Mouse (Mus musculus): ENCODE measurements around the gene Ssx2ip. TPM values are rescaled to one million over a fixed set of nuclear protein-coding genes. Genes with fewer than 3 reads are reported as not detected.

Gene Ssx2ip
- polyA plus RNA-seq, 1 experiment from 2014 or later, result 18.0 TPM

DNA sequence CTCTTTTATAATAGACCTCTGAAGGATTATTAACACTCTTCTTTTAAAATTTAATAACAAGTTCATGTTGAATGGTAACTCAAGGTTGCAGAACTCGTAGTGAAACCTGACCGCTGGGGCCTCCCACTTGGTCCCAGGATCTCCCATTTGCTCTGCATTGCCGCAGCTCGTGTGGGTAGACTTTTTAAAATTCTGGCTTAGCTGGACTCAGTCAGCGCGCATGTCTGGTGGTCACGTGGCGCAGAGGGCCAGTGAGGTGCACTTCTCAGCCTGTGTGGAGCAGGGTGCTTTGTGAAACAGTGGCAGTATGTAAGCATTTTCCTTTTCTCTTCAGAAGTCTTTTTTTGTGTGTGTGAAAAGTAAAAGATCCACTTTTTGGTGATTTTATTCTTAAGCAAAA lies 38.5 kb downstream of the Ssx2ip start:
- H3K9me3 ChIP-seq, result no peaks in the 10 kb centered on the region
- no peak overlapping the region for H3K9ac ChIP-seq
- H3K4me1 ChIP-seq (replicated peaks), result no peaks in the 10 kb centered on the region
- no peak for ATAC-seq (ENCODE audit: low FRiP score, low read depth)
- no peak overlapping the region for H3K27ac ChIP-seq (replicated peaks)
- peaks cover 15% of the 10 kb centered on the region; the same call in 1 of the 2 replicates for H3K36me3 ChIP-seq
- WGBS, result 92% methylated on average over 8 of the region's 8 CpGs
- no peaks in the 10 kb centered on the region for H3K27me3 ChIP-seq
- H3K4me2 ChIP-seq, result no peak overlapping the region
- H3K4me3 ChIP-seq, result no peak overlapping the region

DNA sequence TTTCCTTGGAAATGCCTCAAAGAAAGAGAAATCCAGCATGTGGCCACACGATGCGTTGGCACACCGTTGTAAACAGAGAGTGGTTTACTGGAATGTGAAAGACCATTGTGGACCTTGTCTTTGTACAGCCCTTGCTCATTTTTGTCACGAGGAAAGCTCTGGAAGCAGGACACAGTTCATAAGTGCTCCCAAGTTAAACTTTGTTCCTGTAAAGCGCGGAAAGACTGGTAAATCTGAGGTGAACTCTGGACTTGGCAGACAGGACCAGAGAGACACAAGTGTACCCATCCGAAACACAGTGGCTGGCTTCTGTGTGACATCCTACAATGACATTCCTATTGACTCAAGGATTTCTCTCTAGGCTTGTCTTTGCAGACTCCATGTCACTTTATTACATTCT lies 38.9 kb downstream of the Ssx2ip start:
- Histone ChIP-seq H3K27ac (replicated peaks) (no peak overlapping the region), H3K4me2 (no peak overlapping the region), H3K36me3 (peaks cover 12% of the 10 kb centered on the region; the same call in 1 of the 2 replicates), H3K4me1 (replicated peaks) (no peaks in the 10 kb centered on the region), H3K9ac (no peak overlapping the region), H3K4me3 (no peak overlapping the region), H3K9me3 (no peaks in the 10 kb centered on the region), H3K27me3 (no peaks in the 10 kb centered on the region)
- no peak for ATAC-seq (ENCODE audit: low FRiP score, low read depth)
- 87% methylated on average over 7 of the region's 7 CpGs for WGBS

DNA sequence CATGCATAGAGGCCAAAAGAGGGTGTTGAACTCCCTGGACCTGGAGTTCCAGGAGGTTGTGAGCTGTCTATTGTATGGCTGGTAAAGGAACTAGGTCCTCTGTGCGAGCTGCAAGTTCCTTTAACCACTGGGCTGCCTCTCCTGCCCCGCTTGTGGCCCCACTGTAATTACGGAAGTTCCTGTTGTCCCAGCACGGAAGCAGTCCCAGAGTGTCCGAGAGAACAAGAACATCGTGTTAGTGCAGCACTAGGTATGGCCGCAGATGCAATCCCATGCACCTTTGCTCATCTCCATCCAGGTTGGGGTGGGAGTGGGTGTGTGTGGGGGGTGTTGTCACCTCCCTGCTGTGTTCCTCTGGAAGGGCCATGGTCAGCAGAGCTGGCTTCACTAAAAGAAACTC lies 40.4 kb downstream of the Ssx2ip start:
- H3K27ac ChIP-seq (replicated peaks), result no peak overlapping the region
- WGBS, result 94% methylated on average over 7 of the region's 7 CpGs
- no peak overlapping the region for H3K9ac ChIP-seq
- H3K9me3 ChIP-seq, result no peaks in the 10 kb centered on the region
- H3K4me2 ChIP-seq, result no peak overlapping the region
- H3K4me1 ChIP-seq (replicated peaks), result peaks cover 2% of the 10 kb centered on the region
- H3K4me3 ChIP-seq, result no peak overlapping the region
- ATAC-seq (ENCODE audit: low FRiP score, low read depth), result 0 out of 2 replicates have a peak, but pooled peaks have one; percentile 23
- peaks cover 9% of the 10 kb centered on the region; the same call in 1 of the 2 replicates for H3K36me3 ChIP-seq
- no peaks in the 10 kb centered on the region for H3K27me3 ChIP-seq

DNA sequence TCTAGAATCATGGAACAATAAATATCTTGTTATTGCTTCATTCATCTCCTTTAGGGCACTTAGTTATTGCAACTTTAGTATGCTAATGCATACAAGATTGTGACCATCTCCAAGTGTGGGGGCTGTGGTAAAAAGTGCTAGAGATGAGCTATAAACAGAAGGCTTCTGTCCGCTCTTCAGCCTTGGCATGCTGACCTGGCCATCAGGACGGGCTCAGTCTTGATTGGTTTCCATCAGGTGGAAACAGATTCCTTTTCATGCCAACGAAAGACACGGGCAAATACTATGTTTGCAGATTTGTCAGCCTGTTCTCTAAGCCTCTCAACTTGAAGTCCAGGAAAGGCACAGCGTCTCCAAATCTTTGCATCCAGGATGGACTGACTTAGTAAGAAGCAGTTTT lies 42.7 kb downstream of the Ssx2ip start:
- Histone ChIP-seq H3K27me3 (no peaks in the 10 kb centered on the region), H3K9me3 (no peaks in the 10 kb centered on the region), H3K9ac (no peak overlapping the region), H3K27ac (replicated peaks) (no peak overlapping the region), H3K4me1 (replicated peaks) (peaks cover 5% of the 10 kb centered on the region), H3K36me3 (peaks cover 3% of the 10 kb centered on the region; the same call in 1 of the 2 replicates), H3K4me3 (no peak overlapping the region), H3K4me2 (no peak overlapping the region)
- ATAC-seq (ENCODE audit: low FRiP score, low read depth), result no peak
- WGBS, result 90% methylated on average over 5 of the region's 5 CpGs

DNA sequence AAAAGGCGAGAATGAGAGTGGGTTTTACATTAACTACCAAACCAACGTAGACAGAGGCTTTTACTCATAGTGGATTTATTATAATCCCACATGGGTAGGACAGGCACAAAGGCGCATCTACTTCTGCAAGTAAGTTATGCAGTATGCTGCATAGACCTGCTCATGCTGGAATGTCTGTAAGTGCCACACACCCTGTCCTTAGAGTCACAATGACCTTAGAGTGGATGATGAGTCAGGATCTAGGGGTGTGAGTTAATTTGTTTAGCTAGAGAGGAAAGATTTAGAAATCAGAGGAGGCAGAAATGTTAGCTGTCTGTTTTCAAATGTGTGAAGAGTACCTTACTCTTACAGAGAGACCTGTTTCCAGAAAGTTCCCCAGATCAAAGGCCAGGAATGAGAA lies 43.2 kb downstream of the Ssx2ip start:
- H3K9ac ChIP-seq, result no peak overlapping the region
- H3K27me3 ChIP-seq, result no peaks in the 10 kb centered on the region
- WGBS, result 93% methylated on average over 3 of the region's 3 CpGs
- H3K4me1 ChIP-seq (replicated peaks), result peaks cover 5% of the 10 kb centered on the region
- H3K4me3 ChIP-seq, result no peak overlapping the region
- ATAC-seq (ENCODE audit: low FRiP score, low read depth), result no peak
- H3K27ac ChIP-seq (replicated peaks), result no peak overlapping the region
- no peak overlapping the region for H3K4me2 ChIP-seq
- H3K9me3 ChIP-seq, result no peaks in the 10 kb centered on the region
- H3K36me3 ChIP-seq, result peaks cover 3% of the 10 kb centered on the region; the same call in 1 of the 2 replicates

DNA sequence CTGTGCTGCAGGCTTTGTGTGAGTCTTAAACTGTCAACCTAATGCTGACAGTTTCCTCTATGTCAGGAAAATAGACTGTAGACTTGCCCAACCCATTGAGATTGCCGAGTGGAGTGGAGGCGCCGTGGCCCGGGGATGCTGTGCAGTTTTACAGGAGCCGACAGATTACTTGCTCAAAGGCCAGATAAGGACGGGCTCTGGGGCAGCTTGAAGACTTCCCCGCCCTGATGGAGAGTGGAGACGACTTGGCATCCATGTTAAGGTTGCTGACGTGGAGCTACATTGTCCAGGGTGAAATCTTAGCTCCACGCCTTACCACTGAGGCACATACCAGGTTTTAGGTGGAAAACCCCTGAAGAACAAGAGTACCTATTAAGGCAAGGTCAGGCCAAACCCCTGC lies 43.9 kb downstream of the Ssx2ip start:
- H3K4me1 ChIP-seq (replicated peaks), result peaks cover 5% of the 10 kb centered on the region
- no peak overlapping the region for H3K4me2 ChIP-seq
- no peaks in the 10 kb centered on the region for H3K9me3 ChIP-seq
- no peak overlapping the region for H3K4me3 ChIP-seq
- no peak for ATAC-seq (ENCODE audit: low FRiP score, low read depth)
- no peaks in the 10 kb centered on the region for H3K27me3 ChIP-seq
- H3K36me3 ChIP-seq, result peaks cover 3% of the 10 kb centered on the region; the same call in 1 of the 2 replicates
- H3K9ac ChIP-seq, result no peak overlapping the region
- H3K27ac ChIP-seq (replicated peaks), result no peak overlapping the region
- 91% methylated on average over 10 of the region's 10 CpGs for WGBS

DNA sequence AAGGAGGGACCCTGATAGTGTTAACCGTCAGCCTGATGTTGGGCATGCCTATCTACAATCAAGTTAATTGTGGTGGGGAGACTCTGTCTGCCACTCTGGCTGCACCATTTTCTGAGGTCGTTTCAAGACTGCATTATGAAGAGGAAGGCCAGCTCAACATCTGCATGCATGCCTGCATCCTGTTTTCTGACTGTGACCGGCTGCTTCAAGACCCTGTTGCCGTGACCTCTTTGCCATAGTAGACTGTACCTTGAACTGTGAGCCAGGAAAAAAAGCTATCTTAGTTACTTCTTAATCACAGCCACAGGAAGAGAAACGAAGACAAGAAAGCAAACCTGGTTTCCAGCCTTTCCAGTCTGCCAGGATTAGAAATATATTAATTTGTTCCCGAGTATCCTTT lies 44.5 kb downstream of the Ssx2ip start:
- Histone ChIP-seq H3K4me2 (no peak overlapping the region), H3K9ac (no peak overlapping the region), H3K27ac (replicated peaks) (no peak overlapping the region), H3K4me3 (no peak overlapping the region), H3K36me3 (peaks cover 3% of the 10 kb centered on the region; the same call in 1 of the 2 replicates), H3K9me3 (no peaks in the 10 kb centered on the region), H3K27me3 (no peaks in the 10 kb centered on the region), H3K4me1 (replicated peaks) (peaks cover 5% of the 10 kb centered on the region)
- no peak for ATAC-seq (ENCODE audit: low FRiP score, low read depth)
- WGBS, result 74% methylated on average over 6 of the region's 6 CpGs

DNA sequence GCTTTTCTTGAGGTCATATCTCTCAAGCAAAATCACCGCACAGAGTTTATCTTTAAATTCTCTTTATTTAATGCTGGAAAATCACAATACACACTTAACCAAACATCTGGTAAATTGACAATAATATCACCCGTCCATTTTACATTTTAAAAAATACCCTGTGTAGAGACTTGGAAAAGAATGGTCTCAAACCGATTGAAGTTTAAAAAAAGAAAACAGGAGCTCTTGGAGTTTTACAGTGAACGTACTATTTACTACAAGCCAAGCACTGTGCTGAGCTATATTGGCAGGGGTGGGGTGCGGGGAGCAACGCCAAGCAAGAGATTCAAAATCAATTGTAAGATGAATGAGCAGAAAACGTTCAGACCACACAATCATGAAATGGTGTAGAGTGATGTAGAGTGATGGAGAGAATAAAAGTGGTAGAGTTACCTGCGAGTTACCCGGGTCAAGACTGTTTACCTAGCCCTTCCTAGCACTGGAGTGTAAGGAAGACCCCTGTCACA lies 45.4 kb downstream of the Ssx2ip start, which contains the start of gene Ctbs:
TSS of gene Ctbs (plus strand) at position 51 of the 506 bp plus-strand sequence.
- Histone ChIP-seq H3K27ac (replicated peaks) (peak within 1 kb of the TSS; percentile 64), H3K9ac (peak within 1 kb of the TSS; percentile 53), H3K4me1 (replicated peaks) (peaks cover 5% of the 10 kb centered on the region), H3K9me3 (no peaks in the 10 kb centered on the region), H3K4me3 (peak within 1 kb of the TSS; percentile 51), H3K27me3 (no peaks in the 10 kb centered on the region), H3K36me3 (peaks cover 3% of the 10 kb centered on the region; the same call in 1 of the 2 replicates), H3K4me2 (peak within 1 kb of the TSS; percentile 57)
- WGBS, result 48% methylated on average over 9 of the region's 9 CpGs
- ATAC-seq (ENCODE audit: low FRiP score, low read depth), result no peak

DNA sequence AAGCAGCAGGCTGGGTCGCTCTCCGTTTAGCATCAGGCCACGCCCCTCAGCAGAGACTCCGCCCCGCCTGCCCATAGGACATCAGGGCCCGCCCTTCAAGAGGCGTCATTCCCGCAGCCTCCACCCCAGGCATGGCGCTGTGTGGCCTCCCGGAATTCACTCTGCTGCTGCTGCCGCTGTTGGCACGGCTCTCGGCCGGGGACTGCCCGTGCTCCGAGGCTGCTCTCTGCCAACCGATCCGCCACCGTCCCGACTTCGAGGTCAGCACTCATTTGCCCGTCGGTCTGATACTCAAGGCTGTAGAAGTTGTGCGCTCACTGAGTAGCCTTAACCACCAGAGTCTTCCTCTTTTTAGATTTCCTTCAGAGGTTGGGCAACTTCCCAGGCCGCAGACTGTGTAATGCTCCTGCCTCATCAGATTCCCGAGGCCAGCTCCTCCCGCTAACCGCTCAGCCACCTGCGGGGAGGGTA lies 46.0 kb downstream of the Ssx2ip start:
- H3K27ac ChIP-seq (replicated peaks), result peak overlapping the region; percentile 64
- WGBS, result under 1% methylated on average over 29 of the region's 29 CpGs
- ATAC-seq (ENCODE audit: low FRiP score, low read depth), result peak; percentile 99
- H3K9ac ChIP-seq, result peak overlapping the region; percentile 53
- peaks cover 5% of the 10 kb centered on the region for H3K4me1 ChIP-seq (replicated peaks)
- H3K4me3 ChIP-seq, result peak overlapping the region; percentile 51
- peaks cover 3% of the 10 kb centered on the region; the same call in 1 of the 2 replicates for H3K36me3 ChIP-seq
- peak overlapping the region; percentile 57 for H3K4me2 ChIP-seq
- H3K9me3 ChIP-seq, result no peaks in the 10 kb centered on the region
- no peaks in the 10 kb centered on the region for H3K27me3 ChIP-seq

DNA sequence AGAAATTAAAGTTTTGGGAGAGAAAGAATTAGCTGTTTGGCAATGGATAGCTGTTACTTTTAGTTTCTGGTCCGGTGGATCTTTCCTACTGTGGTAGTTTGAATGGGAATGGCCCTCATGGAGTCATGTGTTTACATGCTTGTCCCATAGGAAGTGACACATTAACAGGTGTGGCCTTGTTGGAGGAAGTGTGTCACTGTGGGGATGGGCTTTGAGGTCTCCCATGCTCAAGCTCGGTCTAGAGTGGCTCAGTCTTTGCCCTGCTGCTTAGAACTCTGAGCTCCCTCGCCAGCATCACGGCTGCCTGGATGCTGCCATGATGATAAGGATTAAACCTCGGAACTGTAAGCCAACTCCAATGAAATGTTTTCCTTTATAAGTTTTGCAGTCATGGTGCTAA lies 46.9 kb downstream of the Ssx2ip start:
- 83% methylated on average over 5 of the region's 5 CpGs for WGBS
- ATAC-seq (ENCODE audit: low FRiP score, low read depth), result no peak
- Histone ChIP-seq H3K27me3 (no peaks in the 10 kb centered on the region), H3K36me3 (no peaks in the 10 kb centered on the region), H3K9me3 (no peaks in the 10 kb centered on the region), H3K9ac (no peak overlapping the region), H3K4me3 (no peak overlapping the region), H3K4me2 (peak overlapping the region; percentile 57), H3K4me1 (replicated peaks) (peaks cover 5% of the 10 kb centered on the region), H3K27ac (replicated peaks) (no peak overlapping the region)

DNA sequence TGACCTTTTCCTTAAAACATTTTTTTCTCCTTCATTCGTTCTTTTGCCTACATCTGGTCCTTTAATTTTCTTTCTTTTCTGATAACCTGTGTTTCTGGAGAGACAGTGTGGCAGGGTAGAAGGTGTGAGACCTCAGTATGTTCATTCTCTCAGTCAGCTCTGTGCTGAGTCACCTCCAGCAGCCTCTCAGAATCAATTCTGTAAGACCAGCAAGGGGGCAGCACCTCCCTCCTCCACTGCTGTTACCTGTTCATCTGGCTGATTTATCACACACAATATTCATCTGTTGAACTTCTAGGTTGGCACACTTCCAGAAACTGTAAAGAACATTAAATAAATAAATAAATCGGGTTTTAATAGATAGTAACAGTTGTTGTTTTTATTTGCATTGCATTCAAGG lies 58.5 kb downstream of the Ssx2ip start:
- no peak overlapping the region for H3K27ac ChIP-seq (replicated peaks)
- no peaks in the 10 kb centered on the region for H3K4me1 ChIP-seq (replicated peaks)
- ATAC-seq (ENCODE audit: low FRiP score, low read depth), result no peak
- H3K9ac ChIP-seq, result no peak overlapping the region
- no peaks in the 10 kb centered on the region for H3K9me3 ChIP-seq
- H3K27me3 ChIP-seq, result no peaks in the 10 kb centered on the region
- no peak overlapping the region for H3K4me3 ChIP-seq
- no peak overlapping the region for H3K4me2 ChIP-seq
- 69% methylated on average over 2 of the region's 2 CpGs for WGBS
- no peaks in the 10 kb centered on the region for H3K36me3 ChIP-seq

DNA sequence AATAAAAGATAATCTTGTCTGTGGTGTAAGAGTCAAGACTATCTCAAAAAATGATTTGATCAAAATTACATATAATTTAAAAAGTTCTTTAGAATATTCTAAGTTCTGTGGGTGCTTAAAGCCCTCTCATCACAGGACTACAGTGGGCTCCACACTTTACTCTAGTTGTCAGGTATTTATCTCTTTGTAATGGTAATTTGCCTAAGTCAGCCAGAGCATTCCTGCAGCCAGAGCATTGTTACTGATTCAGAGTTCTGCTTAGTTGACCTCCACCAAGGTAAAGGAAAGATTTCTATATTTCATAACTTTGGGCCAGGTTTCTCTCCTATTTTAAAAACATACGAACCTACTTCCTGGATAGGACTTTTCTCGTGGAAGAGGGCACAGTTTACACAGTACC lies 64.8 kb downstream of the Ssx2ip start:
- Histone ChIP-seq H3K9ac (no peak overlapping the region), H3K36me3 (no peaks in the 10 kb centered on the region), H3K4me2 (no peak overlapping the region), H3K27ac (replicated peaks) (no peak overlapping the region), H3K4me3 (no peak overlapping the region), H3K4me1 (replicated peaks) (no peaks in the 10 kb centered on the region), H3K27me3 (no peaks in the 10 kb centered on the region), H3K9me3 (no peaks in the 10 kb centered on the region)
- ATAC-seq (ENCODE audit: low FRiP score, low read depth), result no peak
- 84% methylated on average over 2 of the region's 2 CpGs for WGBS

DNA sequence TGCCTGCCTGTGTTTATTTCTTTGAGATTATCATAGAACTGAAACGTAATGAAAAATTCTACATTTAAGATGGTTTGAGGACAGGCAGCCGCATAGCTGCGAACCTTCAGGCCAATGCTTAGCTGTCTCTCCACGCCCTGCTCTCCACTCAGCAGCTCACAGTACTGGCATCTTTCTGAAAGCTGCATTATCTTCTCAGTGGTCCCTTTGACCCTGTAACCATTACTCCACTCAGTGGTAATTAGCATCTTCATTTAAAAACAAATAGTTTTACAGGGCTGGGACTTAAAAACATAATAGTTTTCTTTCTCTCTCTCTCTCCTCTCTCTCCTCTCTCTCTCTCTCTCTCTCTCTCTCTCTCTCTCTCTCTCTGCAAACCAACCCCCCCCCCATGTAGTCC lies 68.2 kb downstream of the Ssx2ip start:
- no peak for ATAC-seq (ENCODE audit: low FRiP score, low read depth)
- no peaks in the 10 kb centered on the region for H3K36me3 ChIP-seq

More for the DNA sequence above, 68.2 kb downstream of the Ssx2ip start:
- Histone ChIP-seq H3K9ac (no peak overlapping the region), H3K4me2 (no peak overlapping the region), H3K9me3 (no peaks in the 10 kb centered on the region), H3K4me1 (replicated peaks) (no peaks in the 10 kb centered on the region), H3K27me3 (no peaks in the 10 kb centered on the region), H3K4me3 (no peak overlapping the region), H3K27ac (replicated peaks) (no peak overlapping the region)
- WGBS, result 72% methylated on average over 4 of the region's 4 CpGs
